Mouse (Mus musculus): ENCODE results near the gene 2310003L06Rik.

- TF ChIP-seq POLR2A (IDR thresholded peaks at IDR 0.05; ENCODE audit: borderline replicate concordance, extremely low read depth, insufficient read depth, insufficient read length, poor library complexity, severe bottlenecking): no peak
- no peak for TF ChIP-seq CTCF (IDR thresholded peaks at IDR 0.05; ENCODE audit: borderline replicate concordance, extremely low read depth, insufficient read depth, insufficient read length)
Measured at GRCm38 (mm10) chr5:87925372-87925771, 43.9 kb upstream of the 2310003L06Rik start, which contains the start of gene Csn3.
